Mouse (Mus musculus) heart, postnatal 0 days (tissue): ENCODE data around the gene Rarres1.

Experiments
- CTCF ChIP-seq: IDR thresholded peaks from 2 replicates; pipeline ENCODE4 v1.5.1; 2016; ENCODE audit warnings: antibody characterized with exemption, control low read depth, low read depth
- EP300 ChIP-seq: IDR thresholded peaks from 2 replicates; pipeline ENCODE4 v1.6.1; 2016; ENCODE audit warnings: antibody characterized with exemption, low read depth

DNA sequence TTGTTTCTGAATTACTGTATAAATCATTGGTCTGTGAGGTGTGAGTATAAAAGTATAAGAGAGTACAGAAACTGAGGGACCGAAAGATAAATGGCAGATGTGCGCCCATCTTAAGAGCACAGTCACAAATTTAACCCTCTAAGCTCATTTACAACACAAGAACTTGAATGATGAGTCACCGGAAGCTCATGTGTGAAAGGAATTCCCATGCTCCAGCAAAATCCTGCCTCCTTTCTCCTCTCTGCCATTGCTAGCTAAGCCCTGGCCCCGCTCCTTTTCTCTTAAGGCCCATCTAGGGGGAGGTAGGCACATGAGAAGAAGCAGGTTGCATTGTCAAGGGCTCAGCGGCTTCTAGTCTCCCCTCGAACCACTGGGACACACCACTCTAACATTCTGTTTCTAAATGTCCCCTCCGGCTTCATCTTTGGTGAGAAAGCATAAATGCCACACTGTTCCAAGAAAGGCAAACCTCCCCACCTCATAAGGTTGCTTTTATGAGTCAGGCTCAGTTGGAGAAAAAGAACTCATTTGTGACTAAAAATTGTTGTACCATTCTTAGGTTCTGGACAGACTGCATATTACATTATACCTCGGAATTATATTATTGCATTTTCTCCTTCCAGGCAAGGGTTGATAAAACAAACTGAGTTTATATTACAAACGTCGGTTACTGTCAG is 7.0 kb downstream of the Rarres1 start:
- no peak for TF ChIP-seq CTCF
- no peak for TF ChIP-seq EP300
